Mouse (Mus musculus) heart, adult 2 months (tissue): ENCODE measurements around the gene Sh3d19.

Experiments
- CTCF ChIP-seq: fragments of 200-600 bp; IDR thresholded peaks from 2 replicates; pipeline ENCODE4 v1.8.1; 2022; ENCODE audit warnings: antibody characterized with exemption, mild to moderate bottlenecking, moderate library complexity
- EP300 ChIP-seq: fragments of 200-500 bp; IDR thresholded peaks from 2 replicates; pipeline ENCODE4 v1.6.1; 2011; ENCODE audit warnings: low read depth, low read length, control low read depth; ENCODE audit not compliant: insufficient read depth

DNA sequence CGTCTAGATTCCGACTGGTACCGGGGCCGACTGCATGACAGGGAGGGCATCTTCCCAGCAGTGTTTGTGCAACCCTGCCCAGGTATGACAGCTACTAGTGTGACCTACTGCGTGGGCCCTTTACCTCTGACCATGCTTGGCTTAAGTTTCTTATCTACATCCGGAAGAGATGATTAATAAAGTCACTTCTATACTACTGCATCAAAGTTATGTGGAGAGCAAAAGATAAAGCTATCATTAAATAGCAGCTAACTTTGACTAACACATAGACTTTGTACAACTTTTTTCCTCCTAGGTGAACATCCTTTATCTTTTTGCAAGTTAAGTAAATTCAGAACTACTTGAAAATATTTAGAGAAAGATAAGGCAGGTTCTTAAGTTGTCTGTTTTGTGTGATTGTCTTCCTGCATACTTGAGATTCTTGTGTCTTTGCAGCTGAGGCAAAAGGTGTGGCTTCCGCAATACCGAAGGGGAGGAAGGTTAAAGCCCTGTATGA, 152.4 kb downstream of the Sh3d19 start:
- TF ChIP-seq CTCF (no peak), EP300 (no peak)
